Mouse (Mus musculus) mesoderm, embryonic 11.5 days (tissue): ENCODE measurements around the gene Ssbp3.

Source experiments
- DNase-seq: peaks from one replicate; pipeline ENCODE4 v3.0.0-alpha.2; 2012; ENCODE audit warnings: low read depth, low spot score

Ssbp3 gene

DNA sequence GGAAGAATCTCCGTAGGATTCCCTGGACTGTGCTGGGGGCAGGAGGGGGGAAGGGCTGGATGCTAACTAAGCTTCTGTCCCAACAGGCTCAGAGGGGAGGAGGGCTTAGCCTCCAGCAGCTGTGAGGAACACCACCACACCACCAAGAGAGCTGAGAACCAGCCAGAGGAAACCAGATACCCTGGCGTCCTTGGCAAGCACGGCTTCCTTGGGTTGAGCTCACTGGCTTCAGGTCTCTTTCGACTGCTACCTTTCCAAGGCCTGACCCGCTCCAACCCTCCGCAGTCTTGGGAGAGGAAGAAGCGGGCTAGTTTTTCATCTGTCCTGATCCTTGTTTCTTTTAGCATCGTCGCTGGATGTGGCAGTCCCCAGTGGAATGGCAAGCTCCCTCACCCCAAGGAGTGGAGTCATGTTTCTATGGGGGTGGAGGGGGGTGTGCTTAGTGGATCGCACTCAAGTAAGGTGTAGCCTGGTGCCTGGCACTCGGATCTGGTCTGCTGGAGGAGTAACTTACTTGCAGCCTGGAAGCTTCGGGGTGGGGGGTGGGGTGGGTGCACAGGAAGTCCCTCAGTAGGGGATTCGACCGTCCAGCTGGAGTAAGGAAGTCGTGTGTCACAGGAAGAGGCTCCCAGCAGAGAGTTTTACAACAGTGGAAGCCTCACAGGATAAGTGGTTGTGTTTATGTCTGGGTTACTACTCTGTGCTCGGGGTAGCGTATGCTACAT, 2.6 kb upstream of the Ssbp3 start:
- DNase-seq = peak; percentile 54

DNA sequence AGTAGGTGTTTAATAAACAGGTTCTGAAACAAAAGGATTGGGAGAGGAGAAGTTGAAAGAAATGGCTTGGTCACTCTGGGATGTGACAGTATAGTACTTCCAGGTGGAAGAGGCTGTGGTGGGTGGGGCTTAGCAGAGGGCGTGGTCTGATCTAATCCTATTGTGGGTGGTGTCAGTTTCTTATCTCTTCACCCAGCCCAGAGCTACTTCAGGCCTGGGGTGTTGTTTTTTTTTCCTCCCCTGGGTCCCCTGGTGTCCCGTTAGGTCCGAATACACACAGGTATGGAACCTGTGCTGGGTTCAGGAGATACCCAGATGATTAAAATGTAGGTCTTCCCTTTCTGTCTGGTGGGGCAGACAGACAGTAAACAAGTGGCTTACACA, 2.1 kb upstream of the Ssbp3 start:
- DNase-seq = no peak

DNA sequence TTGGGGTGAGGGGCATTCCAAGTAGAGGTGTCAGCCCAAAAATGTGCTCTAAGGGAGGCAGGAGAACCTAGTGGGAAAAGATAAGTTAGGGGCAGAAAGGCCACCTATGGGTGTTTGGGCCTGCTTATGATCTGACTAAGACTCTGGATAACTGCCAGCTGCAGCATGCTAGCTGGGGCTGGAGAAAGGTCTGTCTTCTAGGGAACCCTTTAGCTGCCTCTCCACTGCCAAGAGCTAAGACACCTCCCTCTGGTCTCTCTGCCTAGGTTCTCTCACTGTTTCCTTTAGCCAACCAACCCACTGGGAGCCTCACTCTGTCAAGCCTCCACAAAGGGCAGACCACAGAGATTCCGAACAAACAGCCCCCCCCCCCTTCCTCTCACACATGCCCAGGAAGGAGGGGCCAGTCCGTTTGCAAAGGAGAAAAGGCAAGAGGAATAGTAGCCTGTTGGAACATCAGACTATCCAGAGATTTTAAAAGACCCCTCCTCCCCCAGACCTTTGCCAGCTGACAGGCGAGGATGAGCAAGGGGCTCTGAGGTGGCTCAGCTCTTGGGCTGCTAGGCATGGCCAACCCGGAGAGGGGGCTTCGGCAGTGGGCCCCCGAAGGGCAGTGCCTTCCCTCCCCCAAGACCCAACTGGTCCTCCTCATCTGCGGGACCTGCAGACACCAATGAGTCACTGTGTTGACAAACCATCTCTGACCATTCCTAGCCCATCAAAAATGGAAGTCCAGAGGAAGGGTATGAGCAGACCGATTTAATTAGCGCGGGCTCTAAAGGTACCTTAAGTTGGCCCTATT, 1.4 kb upstream of the Ssbp3 start:
- DNase-seq = peak; percentile 13

DNA sequence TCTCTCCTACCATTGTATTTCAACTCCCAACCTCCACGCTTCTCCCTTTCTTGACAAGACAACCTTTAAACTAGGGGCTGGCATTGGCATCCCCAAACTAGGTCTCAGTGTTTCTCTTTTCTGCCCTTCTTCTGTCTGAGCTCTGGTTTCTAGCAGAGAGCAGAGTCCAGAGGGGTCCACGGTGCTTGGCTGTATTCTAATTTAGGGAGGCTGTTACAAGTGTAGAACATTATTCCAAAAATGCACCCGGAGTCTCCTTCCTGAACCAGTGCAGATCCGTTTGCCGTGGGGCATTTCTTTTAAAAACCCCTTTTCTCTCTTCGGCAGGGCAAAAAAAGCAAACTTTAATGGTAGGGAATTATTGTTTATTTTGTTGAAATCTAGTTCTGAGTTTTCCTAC, 704 bp upstream of the Ssbp3 start:
- DNase-seq = no peak

DNA sequence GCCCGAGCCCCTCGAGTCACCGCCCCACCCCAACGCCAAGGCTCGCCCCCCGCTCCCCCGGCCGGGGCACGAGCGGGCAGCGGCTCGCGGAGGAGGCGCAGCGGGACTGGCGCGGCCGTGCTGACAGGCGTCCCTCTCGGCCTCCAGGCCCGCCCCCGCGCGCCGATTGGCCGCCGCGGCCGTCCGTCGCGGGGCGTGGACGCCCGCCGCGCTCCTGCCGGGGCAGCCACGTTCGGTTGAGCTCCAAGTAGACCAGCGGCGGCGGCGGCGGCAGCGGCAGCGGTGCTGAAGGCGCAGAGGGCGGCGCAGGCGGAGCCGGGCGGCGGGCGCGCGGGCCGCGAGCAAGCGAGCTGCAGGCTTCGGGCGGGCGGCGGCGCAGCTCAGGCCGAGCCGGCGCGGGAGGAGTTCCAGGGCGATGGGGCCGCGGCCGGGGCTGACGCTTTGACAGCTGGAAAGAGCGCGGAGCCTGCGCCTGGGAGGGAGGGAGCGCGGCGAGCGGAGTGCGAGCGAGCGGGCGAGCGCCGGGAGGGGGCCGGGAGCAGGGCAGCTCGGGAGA, 823 bp downstream of the Ssbp3 start:
- peak; percentile 89 for DNase-seq

DNA sequence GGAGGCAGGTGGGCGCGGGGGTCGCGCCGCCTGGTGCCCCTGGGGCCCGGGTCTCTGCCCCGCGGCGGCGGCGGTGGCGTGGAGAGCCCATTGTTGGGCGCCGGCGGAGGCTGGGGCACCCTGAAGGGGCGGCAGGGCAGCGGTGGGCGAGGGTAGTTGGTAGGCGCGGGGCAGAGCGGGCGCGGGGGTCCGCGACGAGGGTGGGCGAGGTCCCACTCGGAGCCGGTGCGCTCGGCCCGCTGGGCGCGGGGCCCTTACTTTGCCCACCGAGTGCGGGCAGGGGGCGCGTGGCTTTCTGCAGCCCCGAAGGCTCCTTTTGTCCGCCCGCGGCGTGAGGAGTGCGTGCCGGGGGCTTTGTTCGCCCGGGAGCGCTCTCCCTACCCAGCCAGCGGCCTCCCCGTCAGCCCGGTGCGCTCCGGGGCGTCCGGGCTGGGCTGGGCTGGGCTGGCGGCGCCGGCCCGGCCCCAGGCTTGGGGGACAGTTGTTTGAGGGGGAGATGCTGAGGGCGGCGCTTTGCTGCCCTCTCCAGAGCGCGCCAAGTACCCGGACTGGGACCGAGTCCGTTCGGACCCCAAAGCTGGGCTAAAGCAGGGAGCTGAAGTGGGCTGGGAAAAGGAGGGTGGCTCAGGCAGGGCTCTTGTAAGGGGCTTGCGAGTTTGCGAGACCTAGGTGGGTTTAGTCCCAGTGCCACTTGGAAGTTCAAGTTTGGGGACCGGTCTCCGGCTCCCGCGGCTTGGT, 1.6 kb downstream of the Ssbp3 start:
- peak; percentile 45 for DNase-seq

DNA sequence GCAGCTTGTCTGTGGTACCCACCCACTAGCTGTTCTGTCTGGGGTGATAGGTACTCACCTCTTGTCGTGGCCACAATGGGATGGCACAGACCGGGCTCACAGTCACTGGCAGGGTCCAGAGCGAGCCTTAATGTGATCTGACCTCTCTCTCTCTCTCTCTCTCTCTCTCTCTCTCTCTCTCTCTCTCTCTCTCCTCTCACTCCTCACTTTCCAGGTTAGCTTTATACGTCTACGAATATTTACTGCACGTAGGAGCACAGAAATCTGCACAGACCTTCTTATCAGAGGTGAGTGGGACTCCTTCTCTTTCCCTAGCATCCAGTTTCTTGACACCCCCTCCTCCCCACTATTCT, 2.2 kb downstream of the Ssbp3 start:
- peak; percentile 34 for DNase-seq

DNA sequence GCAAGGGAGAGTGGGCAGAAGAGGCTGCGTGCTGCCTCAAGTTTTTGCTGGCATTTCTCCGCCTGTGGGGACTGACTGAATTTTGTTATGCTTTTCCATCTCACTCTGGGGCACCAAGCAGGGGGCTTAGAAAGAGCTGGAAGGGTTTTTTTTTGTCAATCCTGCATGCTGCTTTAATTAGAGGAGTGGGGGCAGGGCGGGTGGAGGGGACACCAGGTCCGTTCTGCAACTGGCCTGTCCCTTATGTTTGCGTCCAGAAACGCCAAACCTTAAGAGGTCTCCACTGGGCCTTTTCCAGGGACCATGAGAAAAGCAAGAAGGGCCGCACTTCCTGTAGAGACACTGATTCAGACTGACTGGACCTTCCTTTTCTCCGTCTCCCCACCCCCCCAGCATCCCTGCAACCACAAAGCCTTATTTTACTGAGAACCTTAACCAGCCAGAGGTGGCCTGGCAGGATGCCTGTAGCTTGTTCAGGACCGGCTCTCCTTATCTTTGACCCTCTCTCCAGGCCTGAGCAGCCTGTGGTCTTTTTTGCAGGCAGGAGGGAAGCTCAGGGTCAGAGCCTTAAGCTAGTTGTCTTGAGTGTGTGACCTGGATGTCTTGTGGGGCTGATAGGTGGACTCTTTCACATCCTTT, 3.0 kb downstream of the Ssbp3 start:
- DNase-seq = no peak

DNA sequence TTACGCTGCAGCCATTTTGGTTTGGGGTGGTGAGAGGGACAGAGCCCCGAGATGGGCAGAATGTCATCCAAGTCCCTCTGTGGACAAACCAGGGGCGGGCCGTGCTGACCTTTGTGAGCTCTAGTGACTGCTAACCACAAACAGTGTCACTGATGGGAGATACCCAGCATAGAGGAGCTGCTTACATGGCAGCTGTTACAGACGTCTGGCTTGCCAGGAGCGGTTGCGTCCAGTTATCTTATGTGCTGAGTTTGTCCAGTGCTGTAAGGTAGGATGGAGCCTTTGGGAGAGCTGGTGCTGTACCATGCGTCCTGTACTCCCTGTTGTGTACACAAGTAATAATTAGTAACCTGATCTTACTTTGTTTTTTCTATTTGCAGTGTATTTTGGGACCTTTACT, 4.8 kb downstream of the Ssbp3 start:
- no peak for DNase-seq

DNA sequence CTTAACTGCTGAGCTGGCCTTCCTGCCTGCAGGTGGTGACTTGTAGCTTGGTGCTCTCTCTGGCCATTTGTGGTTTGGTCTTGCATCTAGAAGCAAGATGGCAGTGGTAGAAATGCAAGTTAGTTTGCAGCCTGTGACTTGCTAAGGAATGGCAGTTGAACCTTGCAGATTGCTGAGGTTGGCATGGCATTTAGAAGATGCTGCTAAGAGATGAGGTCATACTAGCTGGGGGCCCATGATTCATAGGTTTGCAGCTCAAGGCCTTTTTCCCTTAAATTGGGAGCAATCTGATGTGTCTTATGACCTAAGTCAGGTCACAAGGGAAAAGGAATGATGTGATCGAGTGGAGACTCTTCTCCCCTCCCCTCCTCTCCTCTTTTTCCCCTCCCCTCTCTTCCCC, 7.8 kb downstream of the Ssbp3 start:
- DNase-seq = no peak

DNA sequence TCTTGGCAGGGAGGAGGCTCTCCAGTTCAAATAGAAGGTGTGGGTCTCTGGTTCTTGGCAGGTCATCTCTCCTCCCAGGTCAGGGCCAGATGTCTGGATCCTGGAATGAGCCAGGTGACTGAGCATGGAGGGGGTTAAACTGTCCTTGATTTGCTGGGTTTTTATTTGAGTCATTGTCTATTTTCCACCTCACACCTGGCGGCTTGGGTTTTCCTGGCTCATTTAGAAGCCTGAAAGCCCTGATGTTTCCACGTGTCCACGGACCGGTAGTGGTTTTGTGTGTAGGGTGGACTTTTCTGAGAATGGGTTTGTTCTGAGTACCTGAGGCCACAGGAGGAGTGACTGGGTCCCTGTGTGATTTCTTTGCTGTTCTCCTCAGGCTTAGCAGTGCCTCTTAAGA, 9.6 kb downstream of the Ssbp3 start:
- no peak for DNase-seq

DNA sequence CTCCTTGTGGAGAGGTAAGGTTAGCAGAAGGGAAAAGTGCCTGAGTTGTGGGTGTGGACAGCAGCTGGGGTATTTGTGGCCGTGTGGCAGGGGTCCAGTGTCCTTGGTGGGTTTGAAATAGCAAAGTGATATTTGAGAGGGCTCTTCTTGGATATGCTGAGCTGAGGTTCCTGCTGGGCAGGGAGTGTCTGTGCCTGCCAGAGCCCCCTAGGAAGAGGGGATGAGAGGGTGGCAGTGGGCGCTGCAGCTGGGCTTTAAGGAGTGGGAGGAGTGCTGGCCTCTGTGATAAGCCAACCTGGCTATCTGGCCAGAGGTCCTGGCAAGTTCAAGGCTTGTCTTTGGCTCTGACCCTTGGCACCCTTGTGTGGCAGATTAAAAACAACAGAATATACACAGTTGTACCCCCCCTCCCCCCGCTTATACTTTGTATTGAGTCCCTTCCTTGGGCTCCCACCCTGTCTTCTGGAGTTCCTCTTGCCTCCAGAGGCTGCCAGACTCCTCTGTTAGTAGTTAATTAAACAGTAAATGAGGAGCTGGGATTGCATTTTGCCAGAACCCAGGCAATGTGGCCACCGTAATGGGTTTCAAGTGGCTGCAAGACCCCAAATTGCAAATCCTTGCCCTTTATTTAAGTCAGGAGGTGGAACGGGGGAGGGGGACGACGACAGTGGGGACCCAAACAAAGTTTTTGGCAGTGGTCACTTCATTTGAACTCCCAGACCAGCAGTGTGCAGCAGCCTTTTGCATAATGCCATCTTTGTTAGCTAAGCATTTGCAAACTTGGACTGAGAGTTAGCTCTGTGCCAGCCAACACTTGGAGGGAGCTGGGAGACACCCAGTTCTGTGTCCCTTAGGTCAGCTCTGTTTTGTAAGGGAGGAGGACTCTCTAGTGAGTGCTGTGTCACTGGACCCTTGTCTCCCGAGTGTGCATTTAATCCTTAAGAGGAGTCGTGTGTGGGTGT, 11.2 kb downstream of the Ssbp3 start:
- DNase-seq = no peak

DNA sequence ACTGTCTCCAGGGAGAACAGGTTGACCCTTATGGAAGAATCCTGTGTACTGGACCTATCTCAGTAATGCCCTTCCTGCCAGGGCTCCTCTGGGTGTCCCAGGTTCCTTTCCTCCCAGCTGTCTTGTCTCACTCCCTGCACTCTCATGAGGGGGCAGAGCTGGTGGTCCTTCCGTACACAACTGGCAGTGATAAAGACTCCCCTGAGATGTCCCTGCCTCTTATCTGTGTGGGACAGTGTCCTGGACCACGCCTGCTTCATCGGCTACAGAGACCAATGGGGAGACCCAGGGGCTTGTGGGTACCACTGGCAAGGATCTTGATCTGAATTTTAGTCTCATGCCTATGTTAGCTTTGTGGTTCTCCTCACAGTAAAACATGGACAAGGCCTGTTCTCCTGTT, 12.4 kb downstream of the Ssbp3 start:
- no peak for DNase-seq

DNA sequence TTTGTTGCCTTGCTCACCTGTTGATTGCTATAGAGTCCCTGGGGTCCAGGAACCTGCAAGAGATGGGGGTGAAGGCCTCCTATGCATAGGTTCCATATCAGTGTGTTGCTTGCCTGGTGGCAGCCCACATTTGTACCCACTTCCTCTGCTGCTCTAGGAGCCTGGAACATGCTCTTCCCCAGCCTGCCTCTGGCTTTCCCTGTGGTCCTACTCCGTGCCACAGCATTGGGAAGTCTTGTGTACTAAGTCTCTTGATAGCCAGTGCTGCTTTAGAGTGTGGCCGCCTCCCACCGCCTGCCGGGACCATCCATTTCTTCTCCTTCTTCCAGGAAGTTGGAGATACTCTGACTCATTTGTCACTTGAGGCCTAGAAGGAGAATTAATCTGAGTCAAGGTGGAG, 13.7 kb downstream of the Ssbp3 start:
- DNase-seq = no peak

DNA sequence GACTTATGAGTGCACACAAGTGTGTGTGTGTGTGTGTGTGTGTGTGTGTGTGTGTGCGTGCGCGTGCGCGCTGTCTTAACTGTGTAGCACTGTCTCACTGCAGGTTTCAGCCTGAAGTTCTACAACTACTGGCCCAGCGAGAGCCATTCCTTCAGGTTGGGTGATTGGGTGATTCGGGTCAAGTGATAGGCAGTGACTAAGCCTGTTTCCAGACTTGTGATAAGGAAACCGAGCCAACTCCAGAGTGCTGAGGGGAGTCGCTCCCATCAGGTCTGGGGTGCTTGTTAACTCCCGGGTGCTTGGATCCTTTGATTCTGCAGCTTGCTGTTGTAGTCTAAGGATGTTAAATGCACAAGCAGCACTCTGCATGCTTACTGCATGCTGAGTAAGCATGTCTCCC, 14.4 kb downstream of the Ssbp3 start:
- DNase-seq = no peak

DNA sequence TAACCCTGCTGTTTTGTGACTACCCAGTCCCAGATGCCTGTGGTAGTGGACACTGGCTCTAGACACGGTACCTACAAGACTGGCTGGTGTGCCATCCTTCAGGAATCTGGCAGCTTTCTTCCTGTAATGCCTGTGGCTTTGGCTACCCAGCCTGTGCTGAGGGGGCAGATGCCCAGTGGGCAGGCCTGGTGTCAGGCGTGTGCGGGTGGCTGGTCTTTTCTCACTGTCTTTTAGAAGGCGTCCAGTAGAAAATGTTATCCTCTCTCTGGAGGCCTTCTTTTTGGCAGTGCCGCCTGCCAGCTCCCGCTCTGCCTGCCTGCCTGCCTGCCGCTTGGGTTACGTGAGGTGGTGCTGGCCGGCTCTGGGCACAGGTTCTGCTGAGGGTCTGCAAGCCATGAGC, 15.9 kb downstream of the Ssbp3 start:
- DNase-seq = no peak

DNA sequence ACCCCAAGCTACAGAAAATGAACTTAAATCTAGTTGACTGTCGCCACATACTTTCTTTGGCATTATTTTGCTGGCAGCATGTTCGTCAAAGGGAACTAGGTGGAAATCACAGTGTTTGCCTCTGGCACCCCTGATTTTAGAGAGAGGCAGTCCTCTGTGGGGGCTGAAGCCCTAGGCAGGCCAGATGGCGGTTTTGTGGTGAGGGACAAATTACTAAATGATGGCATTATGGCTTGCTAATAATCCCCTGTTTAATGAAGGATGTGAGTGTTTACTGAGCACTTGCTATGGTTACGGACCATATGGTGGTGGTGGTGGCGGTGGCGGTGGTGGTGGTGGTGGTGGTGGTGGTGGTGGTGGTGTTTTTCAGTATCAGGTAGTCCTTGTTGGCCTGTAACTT, 16.5 kb downstream of the Ssbp3 start:
- no peak for DNase-seq

DNA sequence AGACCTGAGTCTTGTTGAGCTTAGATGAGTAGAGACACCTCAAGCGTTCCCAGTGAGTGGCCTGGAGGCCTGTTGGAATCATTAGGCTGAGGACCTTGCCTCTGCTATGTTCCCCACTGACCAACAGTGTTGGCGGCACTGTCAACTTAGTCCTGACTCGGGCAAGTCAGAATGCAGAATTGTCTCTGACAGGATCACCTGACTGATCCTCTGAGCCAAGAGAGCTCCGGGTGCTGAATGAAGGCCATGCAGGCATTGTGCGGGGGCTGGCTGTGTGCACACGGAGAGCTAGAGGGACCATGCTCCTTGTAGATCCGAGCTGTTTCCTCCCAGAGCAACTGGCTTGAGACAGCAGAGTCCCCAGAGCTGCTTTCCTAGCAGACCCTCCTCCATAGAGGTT, 18.5 kb downstream of the Ssbp3 start:
- DNase-seq = no peak

DNA sequence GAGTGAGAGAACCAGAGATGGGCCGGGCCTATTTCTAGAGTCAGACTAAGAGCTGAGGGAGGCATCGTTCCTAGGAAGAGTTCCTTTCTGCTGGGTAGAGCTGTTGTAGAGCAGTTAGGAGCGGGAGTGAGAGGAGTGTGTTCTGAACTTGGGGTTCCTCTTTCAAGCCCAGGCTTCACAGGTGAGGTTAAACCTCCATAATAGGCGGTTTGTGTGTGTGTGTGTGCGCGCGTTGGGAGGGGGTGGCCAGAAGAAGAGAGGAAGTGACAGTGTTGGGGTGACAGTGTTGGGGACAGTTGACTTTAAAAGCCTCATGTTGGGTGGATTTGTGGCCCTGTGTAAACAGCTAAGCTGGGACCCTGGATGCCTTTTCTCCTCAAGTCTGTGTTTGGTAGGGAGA, 22.1 kb downstream of the Ssbp3 start:
- no peak for DNase-seq

DNA sequence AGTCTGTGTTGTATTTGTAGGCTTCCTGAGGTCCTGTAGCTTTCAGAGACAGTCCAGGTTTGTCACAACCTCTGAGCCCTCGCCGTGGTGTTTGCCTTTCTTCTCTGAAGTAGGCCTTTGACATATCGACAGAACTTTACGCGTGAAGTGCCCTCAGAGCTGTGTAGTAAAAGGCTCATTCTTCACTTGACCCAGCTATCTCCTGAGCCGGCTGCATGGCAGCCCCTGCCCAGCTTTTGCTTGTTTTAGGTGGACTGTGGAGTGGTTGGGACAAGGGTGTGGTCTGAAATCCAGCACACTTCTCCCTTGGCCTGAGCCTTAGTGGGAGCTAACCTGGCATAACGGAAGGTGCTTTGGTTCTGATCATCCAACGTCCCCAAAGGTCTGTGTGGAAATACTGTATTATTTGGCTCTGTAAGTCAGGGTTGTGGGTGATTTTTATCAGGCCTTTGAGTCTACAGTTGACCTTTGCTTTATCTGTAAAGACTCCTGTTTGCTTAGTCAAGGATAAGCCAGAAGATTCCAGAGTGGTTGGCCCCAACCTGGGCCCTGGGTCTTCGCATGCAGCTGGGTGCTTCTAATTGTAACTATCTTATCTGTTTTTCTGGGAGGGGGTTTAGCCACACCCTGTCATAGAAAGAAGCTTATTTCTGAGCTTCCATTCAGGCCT, 23.4 kb downstream of the Ssbp3 start:
- no peak for DNase-seq
